Mouse (Mus musculus) embryo, embryonic 11 days (tissue): ENCODE results near the gene Eps8l1.
A peak's percentile ranks its signal among the peaks of the same experiment; 100 is the strongest.
"Not testable (repeated sequence)": the region's sequence is repeated elsewhere in the genome, so short reads cannot be mapped to it uniquely, and the experiment has no call there.

Experiments
- DNase-seq: peaks from one replicate; pipeline ENCODE4 v3.0.0-alpha.2; 2015

Eps8l1 gene

GRCm38 (mm10) chr7:4460576-4461434 is at the start of gene Eps8l1:
Gene Eps8l1 (plus strand): TSS chr7:4460674.
- DNase-seq = no peak

GRCm38 (mm10) chr7:4412406-4412805 is 48.1 kb upstream of the Eps8l1 start:
- not testable (repeated sequence) for DNase-seq

GRCm38 (mm10) chr7:4419681-4420080 is 40.8 kb upstream of the Eps8l1 start:
- DNase-seq = no peak

DNA sequence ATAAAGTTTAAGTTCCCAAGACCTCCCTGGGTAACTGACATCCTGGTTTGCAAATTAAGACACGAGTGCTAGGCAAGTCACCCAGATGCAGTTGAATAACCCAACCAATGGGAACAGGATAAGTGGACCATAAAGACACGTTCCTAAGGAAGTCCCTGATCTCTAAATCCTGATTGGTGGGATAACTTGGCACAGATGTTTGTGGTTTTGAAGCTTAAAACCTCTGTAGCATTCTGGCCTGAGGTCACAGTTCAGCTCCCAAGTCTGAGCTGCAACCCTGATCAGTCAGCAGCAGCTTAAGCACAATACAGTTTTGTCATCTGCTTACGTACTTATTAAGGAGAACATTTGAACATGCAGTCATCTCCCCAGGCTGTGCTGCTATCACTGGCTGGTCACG is 40.2 kb upstream of the Eps8l1 start:
- no peak for DNase-seq

DNA sequence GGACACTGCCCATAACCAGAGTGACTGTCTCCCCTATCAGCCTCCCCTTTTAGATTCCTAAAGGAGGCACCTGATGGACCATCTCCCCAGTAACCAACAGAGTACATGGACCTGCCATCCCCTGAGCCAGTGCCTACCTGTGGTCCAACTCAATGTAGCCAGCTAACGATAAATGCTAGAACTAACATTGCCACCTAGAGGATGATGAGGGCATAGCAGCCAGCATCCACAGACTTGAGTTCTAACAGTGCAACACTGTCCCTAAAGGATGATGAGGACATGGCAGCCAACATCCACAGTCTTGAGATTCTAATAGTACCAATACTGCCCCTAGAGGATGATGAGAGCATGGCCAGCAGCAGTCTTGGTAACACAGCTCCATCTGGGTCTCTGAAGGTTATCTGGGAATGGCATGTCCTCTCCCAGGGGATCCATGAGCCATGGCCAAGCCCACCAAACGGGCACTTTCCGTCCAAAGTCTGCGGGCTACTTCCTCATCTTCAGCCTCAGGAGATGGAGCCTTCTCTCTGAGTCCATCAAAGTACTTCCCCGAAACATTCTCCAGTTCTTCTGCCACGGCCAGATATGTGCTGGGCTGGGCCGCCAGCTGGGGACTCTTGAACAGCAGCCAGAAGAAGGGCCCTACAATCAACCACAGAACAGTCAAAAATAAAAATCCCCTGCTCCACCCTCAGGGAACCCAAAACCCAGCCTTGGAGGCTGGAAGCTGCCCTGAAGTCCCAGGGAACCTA is 33.1 kb upstream of the Eps8l1 start:
- peak; percentile 91 for DNase-seq

GRCm38 (mm10) chr7:4430246-4430844 is 30.1 kb upstream of the Eps8l1 start:
- no peak for DNase-seq

DNA sequence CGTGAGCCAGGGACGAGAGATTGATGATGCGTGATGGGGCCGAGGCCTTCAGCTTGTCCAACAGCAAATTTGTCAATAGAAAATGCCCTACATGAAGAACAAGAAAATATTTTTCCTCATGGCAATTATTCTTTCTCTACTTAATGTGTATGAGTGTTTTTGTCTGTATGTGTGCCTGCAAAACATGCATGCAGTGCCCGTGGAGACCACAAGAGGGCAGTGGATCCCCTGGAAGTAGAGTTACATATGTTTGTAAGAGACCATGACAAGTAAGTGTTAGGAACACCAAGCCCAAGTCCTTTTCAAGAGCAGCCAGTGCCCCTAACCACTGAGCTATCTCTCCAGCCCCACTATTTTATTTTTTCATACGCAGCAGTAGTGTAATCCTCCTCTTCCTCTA is 28.9 kb upstream of the Eps8l1 start:
- peak; percentile 60 for DNase-seq

DNA sequence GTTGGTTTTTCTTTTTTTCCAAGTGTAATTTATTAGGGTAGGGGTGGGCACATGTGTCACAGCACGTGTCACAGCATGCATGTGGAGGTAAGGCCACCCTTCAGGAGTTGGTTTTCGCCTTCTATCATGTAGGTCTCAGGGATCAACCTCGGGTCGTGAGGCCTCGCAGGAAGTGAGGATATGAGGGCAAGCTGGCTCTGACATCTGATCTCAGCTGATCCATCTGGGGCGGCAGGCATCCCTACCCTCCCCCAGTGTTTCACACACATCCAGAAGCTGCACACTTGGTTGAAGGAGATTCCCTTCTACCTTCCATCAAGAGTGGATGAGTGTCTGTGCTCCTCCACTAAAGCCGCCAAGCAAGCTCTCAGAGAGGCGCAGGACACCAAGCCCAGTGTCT is 28.4 kb upstream of the Eps8l1 start:
- DNase-seq = no peak

DNA sequence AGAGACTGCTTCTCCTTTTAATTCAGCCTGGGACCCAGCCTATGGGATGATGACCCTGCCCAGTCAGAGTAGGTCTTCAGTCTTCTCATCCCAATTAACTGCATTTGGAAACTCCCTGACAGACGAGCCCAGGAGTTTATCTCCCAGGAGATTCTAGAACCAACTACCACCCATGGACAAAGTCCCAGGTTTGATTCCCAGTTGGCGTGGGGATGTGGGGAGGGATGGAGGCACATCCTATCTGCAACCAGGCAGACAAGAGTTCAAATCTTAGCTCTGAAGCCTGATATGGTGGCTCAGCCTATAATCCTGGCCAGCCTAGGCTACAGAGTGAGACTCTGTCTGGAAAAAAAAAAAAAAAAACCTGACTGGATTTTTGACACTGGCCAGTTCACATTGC is 22.8 kb upstream of the Eps8l1 start:
- no peak for DNase-seq

- DNase-seq = no peak
Measured at GRCm38 (mm10) chr7:4440549-4440948, 19.9 kb upstream of the Eps8l1 start.

GRCm38 (mm10) chr7:4445216-4445791 is 15.2 kb upstream of the Eps8l1 start, which contains the start of gene Rdh13:
Gene Rdh13 (minus strand): TSS chr7:4445649.
- peak; percentile 96 for DNase-seq

- no peak for DNase-seq
Measured at GRCm38 (mm10) chr7:4447138-4447537, 13.3 kb upstream of the Eps8l1 start.

- no peak for DNase-seq
Measured at GRCm38 (mm10) chr7:4448439-4448838, 12.0 kb upstream of the Eps8l1 start.

DNA sequence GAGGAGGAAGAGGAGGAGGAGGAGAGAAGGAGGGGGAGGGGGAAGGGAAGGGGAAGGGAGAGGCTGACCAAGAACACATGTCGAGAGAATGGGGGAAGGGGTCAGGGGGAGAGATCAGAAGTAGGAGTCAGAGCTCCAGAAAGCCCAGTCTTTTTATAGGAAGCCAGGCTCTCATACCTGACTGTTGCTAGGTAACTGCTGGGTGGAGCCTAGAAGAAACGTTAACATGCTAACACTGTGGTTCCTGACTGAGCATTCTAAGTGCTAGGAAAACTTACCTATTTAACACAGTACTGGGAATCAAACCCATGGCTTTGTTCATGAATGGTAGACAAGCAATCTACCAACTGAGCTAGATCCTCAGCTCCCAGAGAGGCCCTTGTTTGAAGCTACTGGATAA is 11.3 kb upstream of the Eps8l1 start:
- DNase-seq = no peak

- DNase-seq = no peak
Measured at GRCm38 (mm10) chr7:4452644-4453043, 7.8 kb upstream of the Eps8l1 start.

DNA sequence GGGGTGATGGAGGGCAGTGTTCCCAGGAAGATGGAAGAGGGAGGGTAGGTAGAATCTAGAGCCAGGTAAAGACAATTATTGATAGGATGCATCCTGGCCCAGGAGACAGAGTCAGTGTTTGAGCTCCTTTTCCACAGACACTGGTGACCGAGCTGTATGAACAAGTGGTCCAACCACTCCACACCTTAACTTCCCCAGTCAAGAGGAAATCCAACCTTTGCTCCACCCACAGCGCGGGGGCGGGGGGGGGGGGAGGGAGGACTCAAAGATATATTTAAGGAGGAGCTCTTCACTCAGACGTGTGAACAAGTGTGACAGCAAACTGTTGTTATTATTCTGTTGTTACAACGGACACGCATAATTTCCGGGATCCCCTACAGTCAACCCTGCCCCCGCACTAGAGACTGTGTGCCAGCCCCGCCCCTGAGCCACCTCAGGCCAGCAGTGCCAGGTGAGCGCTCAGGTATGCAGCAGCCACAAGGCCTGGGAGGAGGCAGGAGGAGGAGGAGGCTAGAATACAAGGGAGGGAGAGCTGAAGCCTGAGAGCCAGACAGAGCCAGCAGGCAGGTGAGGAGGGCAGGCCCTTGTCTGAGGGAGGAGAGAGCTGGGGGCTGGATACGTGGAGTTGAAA is 3.8 kb downstream of the Eps8l1 start:
- DNase-seq = no peak

- no peak for DNase-seq
Measured at GRCm38 (mm10) chr7:4467801-4468200, 7.3 kb downstream of the Eps8l1 start.

DNA sequence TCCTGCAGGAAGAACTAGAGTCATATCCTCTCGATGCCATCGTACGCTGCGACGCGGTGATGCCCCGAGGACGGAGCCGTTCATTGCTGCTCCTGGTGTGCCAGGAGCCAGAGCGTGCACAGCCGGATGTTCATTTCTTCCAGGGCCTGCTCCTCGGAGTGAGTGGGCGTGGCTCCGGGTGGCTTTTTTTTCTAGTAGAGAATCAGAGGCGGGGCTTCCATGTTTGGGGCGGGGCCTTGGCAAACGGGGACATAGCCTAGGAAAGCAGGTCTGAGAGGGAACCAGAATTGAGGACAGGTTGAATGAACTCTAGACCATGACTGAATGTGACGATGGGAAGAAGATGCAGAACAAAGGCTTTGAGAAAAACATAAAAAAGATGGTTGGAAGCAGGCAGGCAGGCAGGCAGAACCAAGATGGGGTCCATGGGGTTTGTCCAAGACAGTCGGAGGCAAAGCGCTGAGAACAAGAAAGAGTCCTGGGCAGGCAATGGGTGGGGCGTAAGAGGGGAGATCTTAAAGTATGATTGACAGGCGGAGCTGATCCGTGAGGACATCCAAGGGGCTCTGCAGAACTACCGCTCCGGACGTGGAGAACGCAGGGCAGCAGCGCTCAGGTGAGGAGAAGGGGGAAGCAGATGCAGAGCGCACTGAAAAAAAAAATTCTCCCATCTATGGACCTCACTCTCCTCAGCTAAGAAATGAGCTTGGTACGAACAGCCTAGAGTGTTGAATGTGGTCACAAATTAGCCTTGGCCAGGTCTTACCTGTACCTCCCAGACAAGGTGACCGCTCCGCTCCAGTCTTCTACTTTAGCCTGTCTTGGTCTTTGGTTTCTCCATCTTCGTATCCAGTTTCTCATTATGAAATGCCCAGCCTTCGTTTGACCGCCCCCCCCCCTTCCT is 10.1 kb downstream of the Eps8l1 start:
- peak; percentile 84 for DNase-seq

GRCm38 (mm10) chr7:4471179-4471555 is 10.7 kb downstream of the Eps8l1 start:
- peak; percentile 89 for DNase-seq

GRCm38 (mm10) chr7:4473940-4474339 is 13.5 kb downstream of the Eps8l1 start:
- no peak for DNase-seq

DNA sequence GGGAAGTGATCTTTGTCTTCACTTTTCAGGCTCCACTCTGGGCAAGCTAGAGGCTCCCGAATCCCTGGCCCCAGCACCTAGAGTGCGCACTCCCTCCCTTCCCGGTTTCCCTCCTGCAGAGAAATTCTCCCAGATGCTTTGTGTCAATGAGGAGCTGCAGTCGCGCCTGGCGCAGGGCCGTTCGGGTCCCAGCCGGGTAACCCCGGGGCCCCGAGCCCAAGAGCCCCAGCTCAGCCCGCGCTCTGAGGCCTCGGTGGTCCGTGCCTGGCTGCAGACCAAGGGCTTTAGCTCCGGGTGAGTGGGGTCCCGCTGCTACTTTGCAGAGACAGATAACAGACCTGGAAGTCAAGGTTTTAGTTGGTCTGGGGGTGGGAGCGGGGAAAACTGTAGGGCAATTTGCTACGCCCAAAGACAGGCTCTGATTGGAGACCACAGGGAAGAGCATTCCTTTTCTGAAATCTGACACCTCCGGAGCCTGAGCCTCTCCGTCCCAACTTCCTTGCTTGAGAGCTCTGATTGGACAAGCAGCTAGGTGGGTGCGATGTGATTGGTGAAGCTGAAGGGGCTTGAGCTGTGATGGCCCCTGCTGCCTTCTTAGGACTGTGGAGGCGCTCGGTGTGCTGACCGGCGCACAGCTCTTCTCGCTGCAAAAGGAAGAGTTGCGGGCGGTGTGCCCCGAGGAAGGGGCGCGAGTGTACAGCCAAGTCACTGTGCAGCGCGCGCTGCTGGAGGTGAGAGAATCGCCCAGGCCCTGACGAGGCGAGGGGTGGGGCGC is 17.7 kb downstream of the Eps8l1 start:
- peak; percentile 94 for DNase-seq
